Mouse (Mus musculus): Measurements from ENCODE around the gene Rnf25. TPM values are rescaled to one million over a fixed set of nuclear protein-coding genes. Genes with fewer than 3 reads are reported as not detected.

Gene Rnf25
- polyA plus RNA-seq, 1 experiment, result 33.6 TPM

- WGBS, result 74% methylated on average over 5 of the region's 5 CpGs
- no peak overlapping the region for H3K27ac ChIP-seq (ENCODE audit: control insufficient read depth, insufficient read depth, low read depth, low read length, poor library complexity)
- no peaks in the 10 kb centered on the region for H3K4me1 ChIP-seq (ENCODE audit: control insufficient read depth, insufficient read depth, low read length)
- H3K4me3 ChIP-seq (replicated peaks; ENCODE audit: control insufficient read depth, low read depth, low read length), result no peak overlapping the region
- TF ChIP-seq CTCF (IDR thresholded peaks at IDR 0.05; ENCODE audit: control insufficient read depth, insufficient read depth, low read length) (no peak), POLR2A (IDR thresholded peaks at IDR 0.05; ENCODE audit: borderline replicate concordance, control insufficient read depth, low read depth, low read length) (no peak)
These were observed 42.1 kb downstream of the Rnf25 start for GRCm38 (mm10) chr1:74559061-74559460.

DNA sequence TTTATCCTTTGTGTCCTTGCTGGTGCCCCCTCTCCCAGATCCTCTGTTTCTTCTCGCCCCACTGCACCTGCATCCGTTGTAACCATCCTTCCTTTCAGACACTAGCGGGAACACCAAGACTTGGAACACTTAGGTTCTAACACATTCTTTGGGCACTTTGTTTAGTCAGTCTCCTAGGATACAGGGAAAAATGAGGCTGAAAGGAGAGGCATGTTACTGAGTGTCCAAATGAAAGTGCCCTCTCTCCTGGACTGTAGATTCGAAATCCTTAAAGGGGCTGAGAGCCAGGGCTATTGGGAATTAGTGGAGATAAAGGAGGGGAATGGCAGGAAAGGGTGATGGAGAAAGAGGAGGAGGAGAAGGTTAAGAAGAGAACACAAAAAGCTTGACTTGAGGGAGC lies 57.0 kb downstream of the Rnf25 start, which contains the start of gene Usp37:
Gene Usp37, minus strand, starts transcription at position 101 of the 400 bp plus-strand sequence.
- no peak for TF ChIP-seq CTCF (IDR thresholded peaks at IDR 0.05; ENCODE audit: control insufficient read depth, insufficient read depth, low read length)
- TF ChIP-seq POLR2A (IDR thresholded peaks at IDR 0.05; ENCODE audit: borderline replicate concordance, control insufficient read depth, low read depth, low read length), result no peak
- H3K4me3 ChIP-seq (replicated peaks; ENCODE audit: control insufficient read depth, low read depth, low read length), result no peak within 1 kb of the TSS
- no peak within 1 kb of the TSS for H3K27ac ChIP-seq (ENCODE audit: control insufficient read depth, insufficient read depth, low read depth, low read length, poor library complexity)
- 85% methylated on average over 4 of the region's 4 CpGs for WGBS
- H3K4me1 ChIP-seq (ENCODE audit: control insufficient read depth, insufficient read depth, low read length), result no peaks in the 10 kb centered on the region

Other genes with a start within 250 kb of the Rnf25 start
- gene Catip, start 239.3 kb downstream of the Rnf25 start, polyA plus RNA-seq (2011; ENCODE audit: insufficient read depth, insufficient read length, low replicate concordance, missing spikeins), result not detected in 2 replicates
- gene Slc11a1, start 226.2 kb downstream of the Rnf25 start, polyA plus RNA-seq (2011; ENCODE audit: insufficient read depth, insufficient read length, low replicate concordance, missing spikeins), result 10.8 and 16.9 TPM in 2 replicates
- 40.0 and 65.3 TPM in 2 replicates for gene Ctdsp1, start 209.9 kb downstream of the Rnf25 start, polyA plus RNA-seq (2011; ENCODE audit: insufficient read depth, insufficient read length, low replicate concordance, missing spikeins)
- not detected in 2 replicates for gene Vil1, start 192.0 kb downstream of the Rnf25 start, polyA plus RNA-seq (2011; ENCODE audit: insufficient read depth, insufficient read length, low replicate concordance, missing spikeins)
- gene Cnot9, start 95.3 kb downstream of the Rnf25 start, polyA plus RNA-seq (2011; ENCODE audit: insufficient read depth, insufficient read length, low replicate concordance, missing spikeins), result 27.4 and 27.5 TPM in 2 replicates
- gene Plcd4, start 58.5 kb downstream of the Rnf25 start, polyA plus RNA-seq (2011; ENCODE audit: insufficient read depth, insufficient read length, low replicate concordance, missing spikeins), result not detected in 2 replicates
- gene Usp37, start 57.1 kb downstream of the Rnf25 start, polyA plus RNA-seq (2011; ENCODE audit: insufficient read depth, insufficient read length, low replicate concordance, missing spikeins), result 8.7 and 10.1 TPM in 2 replicates
- gene Zfp142, start 13.2 kb downstream of the Rnf25 start, polyA plus RNA-seq (2011; ENCODE audit: insufficient read depth, insufficient read length, low replicate concordance, missing spikeins), result 6.8 and 12.0 TPM in 2 replicates
- 5.7 and 7.8 TPM in 2 replicates for gene Bcs1l, start 13.1 kb downstream of the Rnf25 start, polyA plus RNA-seq (2011; ENCODE audit: insufficient read depth, insufficient read length, low replicate concordance, missing spikeins)
- gene Stk36, start within 50 bp of the Rnf25 start, polyA plus RNA-seq (2011; ENCODE audit: insufficient read depth, insufficient read length, low replicate concordance, missing spikeins), result 0.70 and 1.6 TPM in 2 replicates
- gene Ttll4, start 60.3 kb upstream of the Rnf25 start, polyA plus RNA-seq (2011; ENCODE audit: insufficient read depth, insufficient read length, low replicate concordance, missing spikeins), result 12.2 and 28.2 TPM in 2 replicates
- gene Cyp27a1, start 112.2 kb upstream of the Rnf25 start, polyA plus RNA-seq (2011; ENCODE audit: insufficient read depth, insufficient read length, low replicate concordance, missing spikeins), result 9.2 and 16.4 TPM in 2 replicates
- 0.52 TPM in 1 of 2 replicates, not detected in the other for gene Prkag3, start 147.8 kb upstream of the Rnf25 start, polyA plus RNA-seq (2011; ENCODE audit: insufficient read depth, insufficient read length, low replicate concordance, missing spikeins)
- gene Wnt6, start 170.5 kb upstream of the Rnf25 start, polyA plus RNA-seq (2011; ENCODE audit: insufficient read depth, insufficient read length, low replicate concordance, missing spikeins), result not detected in 2 replicates
- not detected in 2 replicates for gene Wnt10a, start 190.1 kb upstream of the Rnf25 start, polyA plus RNA-seq (2011; ENCODE audit: insufficient read depth, insufficient read length, low replicate concordance, missing spikeins)

Data from bone marrow, adult 2 months (tissue).